Mouse (Mus musculus) embryonic stem cell, embryonic (primary cell): ENCODE data around the gene Cacna1c.

ENCODE experiments used
- CTCF ChIA-PET, 4 experiments: fragments of 300-600 bp in 2 of 4; fragments of 350-600 bp in 2 of 4; sonication (Branson Sonifier 250); formaldehyde crosslinking; loops; one replicate each; lab custom pipeline; 2022; ENCODE audit warnings: inconsistent platforms in 2 of 4; lab: Charles Lee
- POLR2A ChIA-PET, 4 experiments: fragments of 300-600 bp in 2 of 4; fragments of 350-600 bp in 2 of 4; sonication (Branson Sonifier 250); formaldehyde crosslinking; loops; one replicate each; lab custom pipeline; 2022; ENCODE audit warnings: antibody characterized with exemption in 4 of 4, inconsistent platforms in 1 of 4; lab: Charles Lee

The Cacna1c gene

GRCm38 (mm10) chr6:119089173-119089572 lies 107.0 kb downstream of the Cacna1c start:
- CTCF ChIA-PET = no interaction called here
- POLR2A ChIA-PET = interaction anchor here in 1 of 4 experiments (1.2 kb wide), 1 partner anchor 28 kb away, joined by 3 read pairs; no protein-coding TSS in a partner anchor

GRCm38 (mm10) chr6:119088381-119088780 lies 107.8 kb downstream of the Cacna1c start:
- POLR2A ChIA-PET = interaction anchor here in 1 of 4 experiments (1.2 kb wide), 1 partner anchor 27 kb away, joined by 3 read pairs; no protein-coding TSS in a partner anchor

GRCm38 (mm10) chr6:119087919-119088318 lies 108.3 kb downstream of the Cacna1c start:
- ChIA-PET CTCF (no interaction called here), POLR2A (no interaction called here)

More at GRCm38 (mm10) chr6:119088381-119088780, 107.8 kb downstream of the Cacna1c start:
- CTCF ChIA-PET = no interaction called here

- ChIA-PET CTCF (no interaction called here), POLR2A (interaction anchor here in 1 of 4 experiments (0.5 kb wide), 1 partner anchor 73 kb away, joined by 3 read pairs; no protein-coding TSS in a partner anchor)
Measured at GRCm38 (mm10) chr6:119085789-119086188, 110.4 kb downstream of the Cacna1c start.

GRCm38 (mm10) chr6:119084532-119084931 lies 111.7 kb downstream of the Cacna1c start:
- ChIA-PET POLR2A (interaction anchor here in 1 of 4 experiments (1.2 kb wide), 1 partner anchor 21 kb away, joined by 3 read pairs; no protein-coding TSS in a partner anchor), CTCF (no interaction called here)

GRCm38 (mm10) chr6:119083559-119083958 lies 112.7 kb downstream of the Cacna1c start:
- ChIA-PET CTCF (no interaction called here), POLR2A (interaction anchor here in 1 of 4 experiments (1.2 kb wide), 1 partner anchor 20 kb away, joined by 3 read pairs; no protein-coding TSS in a partner anchor)

GRCm38 (mm10) chr6:119082662-119083061 lies 113.6 kb downstream of the Cacna1c start:
- POLR2A ChIA-PET = no interaction called here
- CTCF ChIA-PET = interaction anchor here in 2 of 4 experiments (0.7 kb wide), 2 partner anchors 15 to 161 kb away, joined by 3 read pairs; no protein-coding TSS in a partner anchor

- POLR2A ChIA-PET = no interaction called here
- CTCF ChIA-PET = interaction anchor here in 1 of 4 experiments (0.5 kb wide), 1 partner anchor 362 kb away, joined by 3 read pairs; no protein-coding TSS in a partner anchor
Measured at GRCm38 (mm10) chr6:119081650-119082049, 114.6 kb downstream of the Cacna1c start.

- ChIA-PET CTCF (no interaction called here), POLR2A (no interaction called here)
Measured at GRCm38 (mm10) chr6:119079626-119080025, 116.6 kb downstream of the Cacna1c start.

GRCm38 (mm10) chr6:119078912-119079311 lies 117.3 kb downstream of the Cacna1c start:
- CTCF ChIA-PET = no interaction called here
- POLR2A ChIA-PET = no interaction called here

GRCm38 (mm10) chr6:119077231-119077630 lies 119.0 kb downstream of the Cacna1c start:
- ChIA-PET CTCF (no interaction called here), POLR2A (no interaction called here)

- POLR2A ChIA-PET = no interaction called here
Measured at GRCm38 (mm10) chr6:119073419-119074071, 122.7 kb downstream of the Cacna1c start.

GRCm38 (mm10) chr6:119072772-119073171 lies 123.4 kb downstream of the Cacna1c start:
- ChIA-PET CTCF (no interaction called here), POLR2A (interaction anchor here in 1 of 4 experiments (0.6 kb wide), 1 partner anchor 256 kb away, joined by 3 read pairs; no protein-coding TSS in a partner anchor)

More at GRCm38 (mm10) chr6:119073419-119074071, 122.7 kb downstream of the Cacna1c start:
- CTCF ChIA-PET = interaction anchor here in 1 of 4 experiments (0.6 kb wide), 1 partner anchor 455 kb away, joined by 3 read pairs; no protein-coding TSS in a partner anchor

- POLR2A ChIA-PET = no interaction called here
Measured at GRCm38 (mm10) chr6:119070771-119071170, 125.4 kb downstream of the Cacna1c start.

GRCm38 (mm10) chr6:119070351-119070750 lies 125.9 kb downstream of the Cacna1c start:
- ChIA-PET POLR2A (no interaction called here), CTCF (interaction anchor here in 2 of 4 experiments (0.6 to 0.7 kb wide), 3 partner anchors 22 to 507 kb away, joined by 4 to 7 read pairs (median 4); no protein-coding TSS in a partner anchor)

More at GRCm38 (mm10) chr6:119070771-119071170, 125.4 kb downstream of the Cacna1c start:
- CTCF ChIA-PET = interaction anchor here in 2 of 4 experiments (0.6 kb wide), 2 partner anchors 23 to 402 kb away, joined by 4 to 7 read pairs; no protein-coding TSS in a partner anchor

- CTCF ChIA-PET = no interaction called here
- POLR2A ChIA-PET = no interaction called here
Measured at GRCm38 (mm10) chr6:119069145-119069544, 127.1 kb downstream of the Cacna1c start.

GRCm38 (mm10) chr6:119068650-119069049 lies 127.6 kb downstream of the Cacna1c start:
- POLR2A ChIA-PET = no interaction called here
- CTCF ChIA-PET = no interaction called here

- CTCF ChIA-PET = no interaction called here
- POLR2A ChIA-PET = no interaction called here
Measured at GRCm38 (mm10) chr6:119064961-119065360, 131.3 kb downstream of the Cacna1c start.

GRCm38 (mm10) chr6:119064430-119064829 lies 131.8 kb downstream of the Cacna1c start:
- ChIA-PET POLR2A (no interaction called here), CTCF (no interaction called here)

- ChIA-PET POLR2A (no interaction called here), CTCF (no interaction called here)
Measured at GRCm38 (mm10) chr6:119062695-119063094, 133.5 kb downstream of the Cacna1c start.
